Mouse (Mus musculus) intestine, embryonic 14.5 days (tissue): ENCODE measurements around the gene Gm11084. TPM values are rescaled to one million over a fixed set of nuclear protein-coding genes. Genes with fewer than 3 reads are reported as not detected.
"Not testable (repeated sequence)": the region's sequence is repeated elsewhere in the genome, so short reads cannot be mapped to it uniquely, and the experiment has no call there.

Source experiments
- ATAC-seq: fragments of 200-750 bp; cut with Nextera tagmentation; replicated peaks from 2 replicates; pipeline ENCODE4 v1.8.0; 2017; ENCODE audit warnings: low read depth, moderate number of reproducible peaks, moderate TSS enrichment, moderate library complexity; ENCODE audit not compliant: low FRiP score, low TSS enrichment
- DNase-seq: peaks from one replicate; pipeline ENCODE4 v3.0.0-alpha.2; 2018; ENCODE audit warnings: low spot score
- H3K27ac ChIP-seq: fragments of 300-500 bp; sonication (generic); 2 replicates; pipeline ENCODE4 v1.5.1; 2014; ENCODE audit warnings: low read depth, mild to moderate bottlenecking, control low read depth
- H3K27me3 ChIP-seq: fragments of 300-500 bp; sonication (generic); replicated peaks from 2 replicates; pipeline ENCODE4 v1.6.1; 2014; ENCODE audit warnings: low read length, control low read depth; ENCODE audit not compliant: control insufficient read depth, insufficient read depth
- H3K36me3 ChIP-seq: fragments of 300-500 bp; sonication (generic); 2 replicates; pipeline ENCODE4 v1.6.1; 2014; ENCODE audit warnings: low read length, control low read depth; ENCODE audit not compliant: control insufficient read depth, insufficient read depth
- H3K4me1 ChIP-seq: fragments of 300-500 bp; sonication (generic); replicated peaks from 2 replicates; pipeline ENCODE4 v1.6.1; 2014; ENCODE audit warnings: low read length, control low read depth, mixed read lengths; ENCODE audit not compliant: control insufficient read depth, insufficient read depth
- H3K4me2 ChIP-seq: fragments of 300-500 bp; sonication (generic); 2 replicates; pipeline ENCODE4 v1.6.1; 2014; ENCODE audit warnings: low read length
- H3K4me3 ChIP-seq: fragments of 300-500 bp; sonication (generic); 2 replicates; pipeline ENCODE4 v1.5.1; 2014; ENCODE audit warnings: low read depth, low read length, control low read depth, mixed read lengths
- H3K9ac ChIP-seq: fragments of 300-500 bp; sonication (generic); 2 replicates; pipeline ENCODE4 v1.6.1; 2014; ENCODE audit warnings: mild to moderate bottlenecking, low read length
- H3K9me3 ChIP-seq: fragments of 300-500 bp; sonication (generic); 2 replicates; pipeline ENCODE4 v1.6.1; 2016; ENCODE audit warnings: low read length, control low read depth; ENCODE audit not compliant: control insufficient read depth
- WGBS: fragments of 180-500 bp; shearing (Covaris S2); extraction: QIAGEN DNeasy Blood & Tissue Kit; methylation state at CpG from one replicate; pipeline ENCODE4 v1.1.7; 2014; 5-methylcytosine and 5-hydroxymethylcytosine counted together
- polyA plus RNA-seq: library from polyadenylated mRNA; unstranded; fragments of >200 nt; fragmentation: Nextera tagmentation; extraction: Ambion mirVana; gene quantifications from 2 replicates; pipeline ENCODE4 v1.2.1, GENCODE M21; 2014

The Gm11084 gene
- polyA plus RNA-seq, 1 experiment from 2014 or later = not detected

DNA sequence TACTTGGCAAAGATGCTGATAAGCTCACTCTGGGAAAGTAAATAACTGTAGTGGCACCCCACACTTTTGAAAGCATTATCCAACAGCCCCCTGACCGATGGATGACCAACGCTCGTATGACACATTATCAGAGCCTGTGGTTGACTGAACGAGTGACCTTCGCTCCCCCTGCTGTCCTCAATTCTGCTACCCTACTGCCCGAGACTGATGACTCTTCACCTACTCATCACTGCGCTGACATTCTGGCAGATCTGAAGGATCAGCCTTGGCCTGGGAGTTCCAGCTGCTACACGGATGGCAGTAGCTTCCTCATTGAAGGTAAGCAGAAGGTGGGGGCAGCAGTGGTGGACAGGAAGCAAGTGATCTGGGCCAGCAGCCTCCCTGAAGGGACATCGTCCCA lies 27.5 kb upstream of the Gm11084 start:
- 76% methylated on average over 9 of the region's 9 CpGs for WGBS

DNA sequence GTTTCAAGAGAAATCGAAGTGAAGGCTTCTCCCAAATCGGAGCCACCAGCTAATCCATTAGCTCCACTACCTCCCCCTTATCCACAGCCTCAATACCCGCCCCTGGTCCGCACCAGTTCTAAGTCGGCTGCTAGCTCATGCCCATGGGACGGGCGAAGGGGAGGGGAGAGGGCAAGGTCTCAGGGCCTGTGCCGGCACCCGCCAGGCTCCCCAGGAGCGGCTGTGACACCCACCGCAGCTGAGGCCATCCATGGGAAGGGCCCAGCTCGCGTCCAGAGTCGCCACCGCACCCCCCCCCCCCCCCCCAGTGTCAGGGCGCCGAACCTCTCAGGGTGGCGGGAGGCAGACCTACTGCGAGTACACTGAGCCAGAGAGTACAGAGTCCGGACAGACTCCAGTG lies 26.1 kb upstream of the Gm11084 start:
- H3K4me2 ChIP-seq = no peak overlapping the region
- H3K36me3 ChIP-seq = no peaks in the 10 kb centered on the region
- no peak overlapping the region for H3K9ac ChIP-seq
- H3K27me3 ChIP-seq = no peaks in the 10 kb centered on the region
- 73% methylated on average over 18 of the region's 20 CpGs for WGBS
- H3K4me1 ChIP-seq = no peaks in the 10 kb centered on the region
- no peak overlapping the region for H3K27ac ChIP-seq
- peaks cover 9% of the 10 kb centered on the region; the same call in 1 of the 2 replicates for H3K9me3 ChIP-seq
- H3K4me3 ChIP-seq = no peak overlapping the region
- ATAC-seq (no peak), DNase-seq (no peak)

More for the DNA sequence above, 27.5 kb upstream of the Gm11084 start:
- not testable (repeated sequence) for H3K4me3 ChIP-seq, H3K4me2 ChIP-seq, H3K27ac ChIP-seq, H3K36me3 ChIP-seq, H3K9me3 ChIP-seq, H3K4me1 ChIP-seq, H3K27me3 ChIP-seq, DNase-seq, H3K9ac ChIP-seq, ATAC-seq

DNA sequence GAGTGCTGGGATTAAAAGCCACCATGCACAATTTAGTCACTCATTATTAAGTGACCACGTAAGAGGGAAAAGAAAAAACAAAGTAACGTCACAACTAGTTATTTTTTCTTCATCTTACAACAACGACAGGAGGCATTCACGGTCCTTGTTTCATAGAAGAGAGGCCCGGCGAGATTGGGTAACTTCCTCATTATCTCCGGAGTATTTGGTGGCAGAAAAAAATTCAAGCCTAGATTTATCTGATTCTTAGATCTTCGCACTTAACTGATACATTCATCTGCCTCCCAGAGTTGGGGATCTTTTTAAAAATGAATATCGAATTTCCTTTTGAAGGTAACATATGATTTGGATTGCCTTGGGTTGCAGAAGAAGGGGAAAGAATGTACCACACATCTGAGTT lies 21.0 kb upstream of the Gm11084 start:
- Histone ChIP-seq H3K4me3 (no peak overlapping the region), H3K27me3 (no peaks in the 10 kb centered on the region), H3K4me2 (no peak overlapping the region), H3K9ac (no peak overlapping the region), H3K36me3 (no peaks in the 10 kb centered on the region), H3K27ac (no peak overlapping the region), H3K4me1 (peaks cover 21% of the 10 kb centered on the region; the same call in 1 of the 2 replicates), H3K9me3 (peaks cover 9% of the 10 kb centered on the region; the same call in 1 of the 2 replicates)
- WGBS = 90% methylated on average over 9 of the region's 9 CpGs
- ATAC-seq = no peak
- DNase-seq = no peak

DNA sequence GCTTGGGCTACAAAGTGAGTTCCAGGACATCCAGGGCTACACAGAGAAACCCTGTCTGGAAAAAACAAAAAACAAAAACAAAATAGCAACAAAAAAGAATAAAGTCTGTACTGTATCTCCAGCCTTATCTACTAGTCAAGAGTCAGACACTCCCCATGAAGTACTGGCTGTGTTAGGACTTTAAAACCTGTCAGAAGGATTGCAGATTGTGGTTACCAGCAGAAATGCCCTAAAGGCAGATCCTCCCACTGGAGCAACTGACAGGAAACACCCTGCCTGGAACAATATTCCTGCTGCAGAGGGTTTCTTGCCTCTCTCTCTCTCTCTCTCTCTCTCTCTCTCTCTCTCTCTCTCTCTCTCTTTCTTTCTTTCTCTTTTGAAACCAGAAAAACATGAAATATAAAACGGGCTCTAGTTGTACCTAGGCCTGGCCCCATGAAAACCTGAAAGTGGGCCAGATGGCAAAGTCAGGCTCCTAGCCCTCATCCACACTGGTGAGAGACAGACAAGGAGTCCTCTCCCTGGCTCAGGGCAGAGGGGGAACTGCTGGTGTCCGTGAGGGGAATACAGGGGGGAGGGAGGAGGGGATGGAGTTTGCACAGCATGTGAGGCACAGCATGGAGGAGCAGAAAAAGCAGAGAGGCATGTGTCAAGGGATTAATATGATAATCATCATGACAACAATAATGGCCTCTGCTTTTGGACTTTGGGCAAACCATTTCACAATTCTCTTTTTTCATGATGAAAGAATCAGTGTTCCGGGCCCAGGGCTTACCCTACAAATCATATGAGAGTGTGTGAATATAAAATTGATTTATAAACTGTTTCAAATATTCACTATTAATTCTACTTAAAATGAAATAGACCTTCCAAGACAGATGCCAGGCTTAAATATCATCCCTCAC lies 19.3 kb upstream of the Gm11084 start:
- ATAC-seq = no peak
- Histone ChIP-seq H3K27me3 (no peaks in the 10 kb centered on the region), H3K4me2 (no peak overlapping the region), H3K36me3 (no peaks in the 10 kb centered on the region), H3K4me3 (no peak overlapping the region), H3K27ac (peak overlapping the region; percentile 83; the same call in 1 of the 2 replicates), H3K9ac (no peak overlapping the region), H3K4me1 (peaks cover 21% of the 10 kb centered on the region; the same call in 1 of the 2 replicates), H3K9me3 (peaks cover 7% of the 10 kb centered on the region; the same call in 1 of the 2 replicates)
- 53% methylated on average over 3 of the region's 3 CpGs for WGBS
- DNase-seq = no peak

DNA sequence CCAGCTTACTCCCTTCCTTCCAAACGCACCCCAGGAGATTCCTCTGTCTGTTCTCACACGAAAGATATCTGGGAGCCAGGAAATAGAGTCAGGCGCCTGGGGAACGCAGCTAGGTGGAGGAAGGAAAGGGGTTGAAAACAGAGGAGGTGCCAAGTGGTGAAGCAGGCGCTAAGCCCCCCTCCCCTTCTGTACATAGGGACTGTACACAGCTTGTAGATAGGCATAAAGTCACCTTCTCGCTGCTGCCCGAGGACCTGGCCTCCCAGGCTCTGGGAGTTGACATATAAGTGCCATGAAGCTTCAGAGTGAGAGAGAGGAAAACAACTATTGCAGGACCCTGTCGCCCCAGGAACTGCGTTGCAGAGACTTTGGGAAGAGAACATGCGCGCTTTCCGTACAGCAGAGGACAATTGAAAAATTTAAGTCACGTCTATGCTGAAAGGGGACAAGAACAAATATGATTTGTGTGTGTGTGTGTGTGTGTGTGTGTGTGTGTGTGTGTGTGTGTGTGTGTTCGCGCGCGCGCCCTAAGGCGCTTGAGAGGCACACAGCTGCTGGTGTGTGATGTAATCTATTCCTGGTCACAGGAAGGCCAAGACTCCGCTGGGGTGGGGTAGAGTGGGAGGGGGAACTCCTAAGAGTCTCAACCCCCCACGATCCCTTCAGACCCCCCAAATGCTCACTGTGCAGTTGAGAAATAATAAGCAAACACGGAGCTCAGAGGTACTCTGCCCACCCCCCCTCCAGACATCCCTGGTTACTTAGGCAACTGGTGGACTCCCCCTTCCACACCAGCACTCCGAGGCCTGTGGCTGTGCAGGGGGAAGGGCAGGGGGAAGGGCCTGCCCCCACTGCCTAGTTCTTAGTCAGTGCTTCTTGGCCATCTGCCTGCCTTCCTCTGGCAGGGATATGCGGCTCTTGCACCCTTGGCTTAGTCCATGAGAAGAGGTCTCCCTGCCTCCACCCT lies 17.5 kb upstream of the Gm11084 start:
- ATAC-seq (peak; percentile 82), DNase-seq (peak; percentile 75)
- Histone ChIP-seq H3K9me3 (no peaks in the 10 kb centered on the region), H3K4me2 (peak overlapping the region; percentile 41), H3K9ac (peak overlapping the region; percentile 18; the same call in 1 of the 2 replicates), H3K27ac (peak overlapping the region; percentile 83), H3K27me3 (no peaks in the 10 kb centered on the region), H3K4me3 (no peak overlapping the region), H3K4me1 (peaks cover 21% of the 10 kb centered on the region; the same call in 1 of the 2 replicates), H3K36me3 (no peaks in the 10 kb centered on the region)
- 15% methylated on average over 24 of the region's 24 CpGs for WGBS

DNA sequence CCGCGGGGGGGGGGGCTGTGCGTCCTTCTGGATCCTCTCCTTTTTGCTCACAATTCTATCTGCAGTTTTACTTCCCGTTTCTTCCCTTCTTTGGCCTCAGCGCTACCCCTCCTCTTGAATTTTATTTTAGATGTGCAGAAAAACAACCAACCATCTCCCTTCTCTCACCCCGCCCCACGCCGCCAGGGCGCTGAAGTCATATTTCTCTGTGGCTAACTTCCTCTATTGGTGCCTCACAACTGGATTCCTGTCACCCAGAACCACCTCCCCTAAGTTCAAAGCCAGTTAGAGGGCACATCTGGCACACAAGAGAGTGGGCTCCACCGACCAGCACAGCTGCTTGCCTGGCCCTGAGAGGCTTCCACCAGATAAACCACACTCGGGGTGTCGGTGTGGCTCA lies 16.5 kb upstream of the Gm11084 start:
- Histone ChIP-seq H3K27me3 (no peaks in the 10 kb centered on the region), H3K4me2 (peak overlapping the region; percentile 41; the same call in 1 of the 2 replicates), H3K4me1 (peaks cover 21% of the 10 kb centered on the region; the same call in 1 of the 2 replicates), H3K9ac (no peak overlapping the region), H3K36me3 (no peaks in the 10 kb centered on the region), H3K4me3 (no peak overlapping the region), H3K27ac (peak overlapping the region; percentile 83), H3K9me3 (no peaks in the 10 kb centered on the region)
- WGBS = 50% methylated on average over 10 of the region's 12 CpGs
- ATAC-seq (no peak), DNase-seq (no peak)

DNA sequence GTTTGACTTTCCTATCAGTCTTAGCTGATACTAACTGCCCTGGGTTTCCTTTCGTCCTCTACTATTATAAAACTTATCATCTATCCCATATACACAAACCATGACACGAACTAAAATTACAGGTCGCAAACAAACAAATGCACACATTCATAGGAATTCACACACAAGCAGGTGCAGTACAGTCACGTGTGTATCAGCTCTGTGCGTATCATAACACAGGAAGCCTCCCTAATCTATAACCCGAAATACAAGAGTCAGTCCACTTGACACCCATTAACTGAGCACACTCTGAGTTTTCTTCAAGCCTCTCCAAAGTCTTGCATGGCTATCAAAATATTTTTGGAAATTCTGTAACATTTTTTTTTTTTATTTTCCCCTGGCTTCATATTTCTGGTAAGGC lies 15.9 kb upstream of the Gm11084 start:
- Histone ChIP-seq H3K4me2 (no peak overlapping the region), H3K27me3 (no peaks in the 10 kb centered on the region), H3K4me1 (peaks cover 21% of the 10 kb centered on the region; the same call in 1 of the 2 replicates), H3K36me3 (no peaks in the 10 kb centered on the region), H3K9me3 (no peaks in the 10 kb centered on the region), H3K4me3 (no peak overlapping the region), H3K27ac (no peak overlapping the region), H3K9ac (no peak overlapping the region)
- DNase-seq = no peak
- 85% methylated on average over 6 of the region's 6 CpGs for WGBS
- ATAC-seq = no peak

DNA sequence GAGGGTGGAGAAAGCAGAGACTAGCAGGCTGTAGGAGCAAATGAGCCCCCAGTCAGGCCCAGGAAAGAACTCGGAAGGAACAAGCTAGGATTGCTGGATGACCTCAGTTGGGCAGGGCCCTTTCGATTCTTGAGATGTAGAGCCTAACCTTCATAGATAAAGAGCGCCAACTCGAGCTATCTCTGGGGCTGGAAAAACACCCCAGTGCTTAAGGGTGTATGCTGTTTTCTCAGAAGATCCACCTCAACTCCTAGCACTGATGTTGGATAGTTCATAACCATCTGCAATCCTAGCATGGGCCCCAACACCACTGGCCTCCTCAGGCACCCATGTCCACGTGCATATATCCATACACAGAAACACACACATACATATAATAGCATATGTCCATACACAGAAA lies 15.5 kb upstream of the Gm11084 start:
- no peak overlapping the region for H3K9ac ChIP-seq

More for the DNA sequence above, 15.5 kb upstream of the Gm11084 start:
- H3K27me3 ChIP-seq = no peaks in the 10 kb centered on the region
- WGBS = 87% methylated on average over 5 of the region's 5 CpGs
- H3K9me3 ChIP-seq = no peaks in the 10 kb centered on the region
- DNase-seq = no peak
- no peak for ATAC-seq
- no peak overlapping the region for H3K4me3 ChIP-seq
- peaks cover 22% of the 10 kb centered on the region; the same call in 1 of the 2 replicates for H3K4me1 ChIP-seq
- H3K36me3 ChIP-seq = no peaks in the 10 kb centered on the region
- H3K27ac ChIP-seq = no peak overlapping the region
- H3K4me2 ChIP-seq = no peak overlapping the region
